Mouse (Mus musculus) neural tube, embryonic 15.5 days (tissue): ENCODE measurements at regions not wholly inside any gene's neighbourhood (a gene's known extent, or its start where the extent isn't known, plus 50 kb on each side); places are given as distances from the start of the nearest gene placed in this dataset.

Source experiments
- ATAC-seq: fragments of 200-750 bp; cut with Nextera tagmentation; 2 replicates; pipeline ENCODE4 v1.8.0; 2017; ENCODE audit warnings: mild to moderate bottlenecking, moderate TSS enrichment, moderate library complexity; ENCODE audit not compliant: low FRiP score
- H3K27ac ChIP-seq: fragments of 300-500 bp; sonication (generic); replicated peaks from 2 replicates; pipeline ENCODE4 v1.5.1; 2015; ENCODE audit warnings: mild to moderate bottlenecking, inconsistent platforms
- H3K27me3 ChIP-seq: fragments of 300-500 bp; sonication (generic); replicated peaks from 2 replicates; pipeline ENCODE4 v1.6.1; 2015; ENCODE audit warnings: inconsistent platforms
- H3K36me3 ChIP-seq: fragments of 300-500 bp; sonication (generic); 2 replicates; pipeline ENCODE4 v1.6.1; 2015; ENCODE audit warnings: inconsistent platforms
- H3K4me1 ChIP-seq: fragments of 300-500 bp; sonication (generic); 2 replicates; pipeline ENCODE4 v1.6.1; 2015; ENCODE audit warnings: inconsistent platforms
- H3K4me2 ChIP-seq: fragments of 300-500 bp; sonication (generic); 2 replicates; pipeline ENCODE4 v1.6.1; 2015; ENCODE audit warnings: inconsistent platforms, mild to moderate bottlenecking, moderate library complexity
- H3K4me3 ChIP-seq: fragments of 300-500 bp; sonication (generic); replicated peaks from 2 replicates; pipeline ENCODE4 v1.5.1; 2015; ENCODE audit warnings: mild to moderate bottlenecking, inconsistent platforms
- H3K9ac ChIP-seq: fragments of 300-500 bp; sonication (generic); replicated peaks from 2 replicates; pipeline ENCODE4 v1.6.1; 2015; ENCODE audit warnings: mild to moderate bottlenecking, inconsistent platforms
- H3K9me3 ChIP-seq: fragments of 300-500 bp; sonication (generic); replicated peaks from 2 replicates; pipeline ENCODE4 v1.6.1; 2016; ENCODE audit warnings: inconsistent platforms
- WGBS: fragments of 180-500 bp; shearing (Covaris S2); methylation state at CpG from one replicate; pipeline ENCODE4 v1.1.7; 2015; ENCODE audit warnings: mixed read lengths; 5-methylcytosine and 5-hydroxymethylcytosine counted together

DNA sequence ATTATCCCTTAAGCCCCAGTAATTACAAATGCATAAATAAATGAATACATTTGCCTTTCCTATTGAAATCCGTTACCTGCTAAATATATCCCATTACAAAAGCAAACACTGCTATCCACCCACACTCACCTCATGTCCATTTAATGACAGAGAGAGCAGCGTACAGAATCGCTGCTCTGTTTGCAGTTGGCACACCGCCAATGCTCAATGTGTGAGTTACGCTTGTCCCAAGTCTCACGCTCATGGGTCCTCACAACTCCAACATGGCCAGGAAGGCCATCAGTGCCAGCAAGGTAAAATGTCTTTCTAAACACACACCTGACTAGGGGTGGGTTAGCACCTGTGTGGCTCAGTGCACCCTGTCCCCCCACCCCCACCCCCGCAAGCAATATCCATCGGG lies 150.0 kb upstream of the Igsf21 start:
- H3K4me3 ChIP-seq, result no peak overlapping the region
- ATAC-seq, result no peak
- H3K9ac ChIP-seq, result no peak overlapping the region
- no peak overlapping the region for H3K27ac ChIP-seq
- WGBS, result 51% methylated on average over 8 of the region's 8 CpGs
- no peaks in the 10 kb centered on the region for H3K36me3 ChIP-seq
- no peaks in the 10 kb centered on the region for H3K9me3 ChIP-seq
- no peaks in the 10 kb centered on the region for H3K27me3 ChIP-seq
- H3K4me1 ChIP-seq, result no peaks in the 10 kb centered on the region
- H3K4me2 ChIP-seq, result no peak overlapping the region

- no peak overlapping the region for H3K9ac ChIP-seq
- no peaks in the 10 kb centered on the region for H3K9me3 ChIP-seq
- H3K27me3 ChIP-seq, result no peaks in the 10 kb centered on the region
- no peak overlapping the region for H3K27ac ChIP-seq
- no peak for ATAC-seq
- WGBS, result 66% methylated on average over 7 of the region's 7 CpGs
- H3K36me3 ChIP-seq, result no peaks in the 10 kb centered on the region
- H3K4me2 ChIP-seq, result no peak overlapping the region
- H3K4me3 ChIP-seq, result no peak overlapping the region
- peaks cover 3% of the 10 kb centered on the region for H3K4me1 ChIP-seq
These were observed 145.7 kb upstream of the Igsf21 start for GRCm38 (mm10) chr4:140392290-140392689.

GRCm38 (mm10) chr4:140390684-140391234 lies 144.2 kb upstream of the Igsf21 start:
- H3K4me1 ChIP-seq, result peaks cover 14% of the 10 kb centered on the region
- H3K4me2 ChIP-seq, result no peak overlapping the region
- H3K27me3 ChIP-seq, result no peaks in the 10 kb centered on the region
- no peak overlapping the region for H3K4me3 ChIP-seq
- no peaks in the 10 kb centered on the region for H3K9me3 ChIP-seq
- H3K36me3 ChIP-seq, result no peaks in the 10 kb centered on the region
- WGBS, result 61% methylated on average over 12 of the region's 12 CpGs
- H3K9ac ChIP-seq, result no peak overlapping the region
- H3K27ac ChIP-seq, result no peak overlapping the region
- no peak for ATAC-seq

- H3K27ac ChIP-seq, result no peak overlapping the region; the same call in 1 of the 2 replicates
- ATAC-seq, result no peak
- no peaks in the 10 kb centered on the region for H3K36me3 ChIP-seq
- no peaks in the 10 kb centered on the region for H3K9me3 ChIP-seq
- H3K27me3 ChIP-seq, result no peaks in the 10 kb centered on the region
- peaks cover 27% of the 10 kb centered on the region for H3K4me1 ChIP-seq
- no peak overlapping the region for H3K9ac ChIP-seq
- H3K4me3 ChIP-seq, result no peak overlapping the region
- WGBS, result 53% methylated on average over 6 of the region's 6 CpGs
- no peak overlapping the region for H3K4me2 ChIP-seq
These were observed 139.1 kb upstream of the Igsf21 start for GRCm38 (mm10) chr4:140385686-140386085.

- Histone ChIP-seq H3K9ac (no peak overlapping the region), H3K4me2 (no peak overlapping the region), H3K9me3 (no peaks in the 10 kb centered on the region), H3K4me1 (peaks cover 32% of the 10 kb centered on the region), H3K4me3 (no peak overlapping the region), H3K36me3 (no peaks in the 10 kb centered on the region), H3K27ac (no peak overlapping the region), H3K27me3 (no peaks in the 10 kb centered on the region)
- ATAC-seq, result no peak
- WGBS, result 84% methylated on average over 14 of the region's 14 CpGs
These were observed 138.6 kb upstream of the Igsf21 start for GRCm38 (mm10) chr4:140385226-140385625.

GRCm38 (mm10) chr4:140383596-140383995 lies 137.0 kb upstream of the Igsf21 start:
- ATAC-seq, result no peak
- Histone ChIP-seq H3K4me3 (no peak overlapping the region), H3K9me3 (no peaks in the 10 kb centered on the region), H3K27me3 (no peaks in the 10 kb centered on the region), H3K4me2 (no peak overlapping the region), H3K9ac (no peak overlapping the region), H3K36me3 (no peaks in the 10 kb centered on the region), H3K4me1 (peaks cover 33% of the 10 kb centered on the region), H3K27ac (no peak overlapping the region)
- WGBS, result 81% methylated on average over 7 of the region's 7 CpGs

GRCm38 (mm10) chr4:140380733-140381132 lies 134.1 kb upstream of the Igsf21 start:
- no peak overlapping the region for H3K4me2 ChIP-seq
- H3K9ac ChIP-seq, result no peak overlapping the region
- peaks cover 28% of the 10 kb centered on the region for H3K4me1 ChIP-seq
- H3K9me3 ChIP-seq, result no peaks in the 10 kb centered on the region
- 17% methylated on average over 13 of the region's 13 CpGs for WGBS
- H3K27me3 ChIP-seq, result 0 out of 2 replicates have a peak, but pooled peaks cover 5% of the 10 kb centered on the region
- H3K27ac ChIP-seq, result peak overlapping the region; percentile 48; the same call in 1 of the 2 replicates
- no peaks in the 10 kb centered on the region for H3K36me3 ChIP-seq
- H3K4me3 ChIP-seq, result no peak overlapping the region
- 0 out of 2 replicates have a peak, but pooled peaks have one; percentile 19 for ATAC-seq

DNA sequence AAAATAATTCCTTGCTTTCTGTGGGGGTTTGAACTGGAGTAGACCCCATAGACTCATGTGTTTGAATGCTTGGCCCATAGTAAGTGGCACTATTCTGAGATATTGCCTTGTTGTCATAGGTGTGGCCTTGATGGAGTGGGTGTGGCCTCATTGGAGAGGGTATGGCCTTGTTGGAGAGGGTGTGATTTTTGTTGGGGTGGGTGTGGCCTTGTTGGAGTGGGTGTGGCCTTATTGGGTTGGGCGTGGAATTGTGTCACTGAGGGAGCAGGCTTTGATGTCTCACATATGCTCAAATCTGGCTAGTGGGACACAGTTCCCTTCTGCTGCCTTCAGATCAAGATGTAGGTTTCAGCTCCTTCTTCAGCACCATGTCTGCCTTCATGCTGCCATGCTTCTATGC lies 131.4 kb upstream of the Igsf21 start:
- no peak for ATAC-seq
- Histone ChIP-seq H3K4me3 (no peak overlapping the region), H3K27ac (no peak overlapping the region), H3K4me2 (no peak overlapping the region), H3K4me1 (peaks cover 23% of the 10 kb centered on the region), H3K9me3 (no peaks in the 10 kb centered on the region), H3K27me3 (0 out of 2 replicates have a peak, but pooled peaks cover 5% of the 10 kb centered on the region), H3K36me3 (no peaks in the 10 kb centered on the region), H3K9ac (no peak overlapping the region)
- WGBS, result 95% methylated on average over 1 of the region's 1 CpGs

DNA sequence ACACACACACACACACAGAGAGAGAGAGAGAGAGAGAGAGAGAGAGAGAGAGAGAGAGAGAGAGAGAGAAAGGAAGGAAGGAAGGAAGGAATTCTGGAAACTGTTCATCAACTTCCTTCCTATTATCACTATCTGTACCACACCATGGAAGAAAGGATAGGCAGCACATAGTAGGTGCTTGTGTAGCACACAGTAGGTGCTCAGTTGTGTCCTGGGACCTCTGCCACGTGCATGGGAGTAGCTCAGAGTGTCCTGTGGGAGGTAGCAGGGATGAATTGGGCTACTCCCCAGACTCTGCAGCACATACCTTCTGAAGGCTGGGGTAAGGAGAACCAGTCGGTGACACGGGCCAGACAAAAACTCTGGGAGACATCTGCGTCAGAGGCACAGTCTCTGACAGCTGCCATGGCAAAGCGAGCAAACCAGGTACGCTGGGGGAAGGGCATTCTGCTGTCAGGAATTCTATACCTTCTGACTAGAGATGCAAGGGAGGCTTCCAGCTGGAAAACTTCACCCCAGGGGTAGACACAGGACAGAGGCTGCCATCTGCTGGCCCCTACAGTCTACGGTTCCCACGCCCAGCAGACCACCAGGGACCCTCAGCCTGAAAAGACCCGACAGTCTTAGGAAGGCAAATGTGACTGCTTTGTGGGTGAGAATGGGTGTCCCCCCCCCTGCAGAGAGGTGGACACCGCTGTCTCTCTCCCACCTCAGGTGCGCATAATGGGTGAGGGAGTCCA lies 126.2 kb upstream of the Igsf21 start:
- peaks cover 9% of the 10 kb centered on the region for H3K4me1 ChIP-seq
- H3K9ac ChIP-seq, result no peak overlapping the region
- ATAC-seq, result no peak
- no peak overlapping the region for H3K27ac ChIP-seq
- WGBS, result 42% methylated on average over 11 of the region's 11 CpGs
- no peak overlapping the region for H3K4me2 ChIP-seq
- H3K27me3 ChIP-seq, result 0 out of 2 replicates have a peak, but pooled peaks cover 2% of the 10 kb centered on the region
- no peaks in the 10 kb centered on the region for H3K36me3 ChIP-seq
- no peaks in the 10 kb centered on the region for H3K9me3 ChIP-seq
- H3K4me3 ChIP-seq, result no peak overlapping the region

- 0 out of 2 replicates have a peak, but pooled peaks cover 2% of the 10 kb centered on the region for H3K27me3 ChIP-seq
- H3K4me1 ChIP-seq, result peaks cover 8% of the 10 kb centered on the region; the same call in 1 of the 2 replicates
- H3K9ac ChIP-seq, result no peak overlapping the region
- no peak overlapping the region for H3K4me2 ChIP-seq
- WGBS, result 87% methylated on average over 20 of the region's 20 CpGs
- ATAC-seq, result no peak
- no peak overlapping the region for H3K27ac ChIP-seq
- H3K9me3 ChIP-seq, result no peaks in the 10 kb centered on the region
- no peaks in the 10 kb centered on the region for H3K36me3 ChIP-seq
- no peak overlapping the region for H3K4me3 ChIP-seq
These were observed 125.0 kb upstream of the Igsf21 start for GRCm38 (mm10) chr4:140371426-140372213.

- WGBS, result 21% methylated on average over 8 of the region's 8 CpGs
- Histone ChIP-seq H3K36me3 (no peaks in the 10 kb centered on the region), H3K9ac (no peak overlapping the region), H3K27me3 (0 out of 2 replicates have a peak, but pooled peaks cover 2% of the 10 kb centered on the region), H3K9me3 (no peaks in the 10 kb centered on the region), H3K4me1 (peaks cover 15% of the 10 kb centered on the region), H3K27ac (0 out of 2 replicates have a peak overlapping the region, but pooled peaks have one; percentile 7), H3K4me2 (no peak overlapping the region), H3K4me3 (no peak overlapping the region)
- ATAC-seq, result no peak
These were observed 120.5 kb upstream of the Igsf21 start for GRCm38 (mm10) chr4:140366975-140367680.
